Mouse (Mus musculus) lung, postnatal 0 days (tissue): Measurements from ENCODE around the gene Gpc6.

Source experiments
- CTCF ChIP-seq: IDR thresholded peaks from 2 replicates; pipeline ENCODE4 v1.5.1; 2016; ENCODE audit warnings: antibody characterized with exemption, mild to moderate bottlenecking
- EP300 ChIP-seq: IDR thresholded peaks from 2 replicates; pipeline ENCODE4 v1.6.1; 2016; ENCODE audit warnings: antibody characterized with exemption, mild to moderate bottlenecking, control low read depth

- no peak for TF ChIP-seq CTCF
- TF ChIP-seq EP300, result peak; percentile 90
Measured at GRCm38 (mm10) chr14:117070470-117071085, 145.5 kb downstream of the Gpc6 start.
